Mouse (Mus musculus) central nervous system, embryonic 11.5 days (tissue): Measurements from ENCODE around the gene Xrcc6. TPM values are rescaled to one million over a fixed set of nuclear protein-coding genes. Genes with fewer than 3 reads are reported as not detected.

Source experiments
- polyA plus RNA-seq: library from polyadenylated mRNA; depleted of rRNA; stranded (reverse); fragments of >200 nt; gene quantifications from 2 replicates; pipeline ENCODE4 v1.2.3, GENCODE M21; 2012; rRNA removed

Gene Xrcc6
- 39.3 and 44.3 TPM in 2 replicates for polyA plus RNA-seq

GRCm38 (mm10) chr15:81987646-81988045, at the start of gene Xrcc6:
Gene Xrcc6 (plus strand): TSS chr15:81987835.

GRCm38 (mm10) chr15:81960171-81961077, 27.2 kb upstream of the Xrcc6 start, which contains the start of gene Pmm1:
Gene Pmm1 (minus strand): TSS chr15:81960930.

GRCm38 (mm10) chr15:81980321-81980720, 7.3 kb upstream of the Xrcc6 start, which contains the start of gene 1700029P11Rik:
Gene 1700029P11Rik (plus strand): TSS chr15:81980540.

GRCm38 (mm10) chr15:82033762-82034161, 46.1 kb downstream of the Xrcc6 start, which contains the start of gene Desi1:
Gene Desi1 (minus strand): TSS chr15:82033862.

GRCm38 (mm10) chr15:82047080-82047883, 59.6 kb downstream of the Xrcc6 start, which contains the start of gene Snu13:
Gene Snu13 (minus strand): TSS chr15:82047598.

GRCm38 (mm10) chr15:82058719-82059201, 71.1 kb downstream of the Xrcc6 start, which contains the start of gene 4930407I10Rik:
Gene 4930407I10Rik (plus strand): TSS chr15:82059151.

GRCm38 (mm10) chr15:82069898-82070297, 82.3 kb downstream of the Xrcc6 start, which contains the start of gene Mei1:
Gene Mei1 (plus strand): TSS chr15:82069996.

Other genes with a start within 250 kb of the Xrcc6 start
- gene Zc3h7b, start 242.8 kb upstream of the Xrcc6 start, polyA plus RNA-seq: 57.9 and 65.1 TPM in 2 replicates
- gene Rangap1, start 242.3 kb upstream of the Xrcc6 start, polyA plus RNA-seq: 112 and 211 TPM in 2 replicates
- gene Tef, start 185.4 kb upstream of the Xrcc6 start, polyA plus RNA-seq: 30.6 and 34.0 TPM in 2 replicates
- gene Tob2, start 129.0 kb upstream of the Xrcc6 start, polyA plus RNA-seq: 15.6 and 16.6 TPM in 2 replicates
- gene Phf5a, start 115.9 kb upstream of the Xrcc6 start, polyA plus RNA-seq: 134 and 140 TPM in 2 replicates
- 153 and 168 TPM in 2 replicates for gene Aco2, start 115.5 kb upstream of the Xrcc6 start, polyA plus RNA-seq
- gene Polr3h, start 61.6 kb upstream of the Xrcc6 start, polyA plus RNA-seq: 22.2 and 24.0 TPM in 2 replicates
- 11.6 and 15.1 TPM in 2 replicates for gene Csdc2, start 51.1 kb upstream of the Xrcc6 start, polyA plus RNA-seq
- 37.8 and 50.3 TPM in 2 replicates for gene Pmm1, start 26.9 kb upstream of the Xrcc6 start, polyA plus RNA-seq
- not detected in 2 replicates for gene 1700029P11Rik, start 7.3 kb upstream of the Xrcc6 start, polyA plus RNA-seq
- 20.3 and 29.7 TPM in 2 replicates for gene Desi1, start 46.0 kb downstream of the Xrcc6 start, polyA plus RNA-seq
- 88.9 and 164 TPM in 2 replicates for gene Snu13, start 59.8 kb downstream of the Xrcc6 start, polyA plus RNA-seq
- gene 4930407I10Rik, start 71.3 kb downstream of the Xrcc6 start, polyA plus RNA-seq: 0.01 TPM in 1 of 2 replicates, not detected in the other
- 0.06 and 0.10 TPM in 2 replicates for gene Mei1, start 82.2 kb downstream of the Xrcc6 start, polyA plus RNA-seq
- 23.7 and 25.0 TPM in 2 replicates for gene Ccdc134, start 140.1 kb downstream of the Xrcc6 start, polyA plus RNA-seq
- gene Srebf2, start 159.3 kb downstream of the Xrcc6 start, polyA plus RNA-seq: 120 and 126 TPM in 2 replicates
- 0.57 and 1.2 TPM in 2 replicates for gene Shisa8, start 225.0 kb downstream of the Xrcc6 start, polyA plus RNA-seq
- gene Tnfrsf13c, start 236.5 kb downstream of the Xrcc6 start, polyA plus RNA-seq: 0.14 and 0.28 TPM in 2 replicates